Mouse (Mus musculus): Measurements from ENCODE around the gene Ythdf1.
A peak's percentile ranks its signal among the peaks of the same experiment; 100 is the strongest.

The Ythdf1 gene

DNA sequence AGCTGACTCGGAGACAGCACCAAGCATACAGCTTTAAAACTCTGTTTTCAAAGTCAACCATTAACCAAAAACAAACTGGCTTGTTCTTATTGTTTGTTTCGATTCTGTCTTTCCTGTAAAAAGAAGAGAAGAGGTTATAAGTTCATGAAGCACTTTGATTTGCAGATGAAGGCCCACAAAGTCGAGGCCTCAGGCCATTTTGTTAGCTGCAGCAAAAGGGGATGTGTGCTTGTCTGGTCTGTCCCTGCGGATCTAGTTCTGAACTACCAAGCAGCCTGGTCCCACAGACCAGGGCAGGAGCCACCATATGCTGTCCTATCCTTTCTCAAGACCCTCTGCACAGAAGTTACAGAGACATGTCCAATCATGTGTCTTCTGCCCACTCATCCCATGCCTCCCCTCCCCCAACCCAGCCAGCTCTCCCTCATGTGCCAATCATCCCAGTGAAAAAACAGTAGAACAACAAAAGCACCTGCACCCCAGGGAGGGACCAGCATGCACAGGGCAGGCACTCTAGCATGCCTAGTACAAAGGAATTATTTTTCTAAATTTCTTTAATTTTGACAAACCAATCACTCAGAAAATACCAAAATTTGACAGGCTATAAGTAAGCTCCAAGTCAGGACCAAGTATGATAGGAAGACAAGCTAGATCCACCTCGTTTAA lies 15.1 kb downstream of the Ythdf1 start:
- no peak for DNase-seq

DNA sequence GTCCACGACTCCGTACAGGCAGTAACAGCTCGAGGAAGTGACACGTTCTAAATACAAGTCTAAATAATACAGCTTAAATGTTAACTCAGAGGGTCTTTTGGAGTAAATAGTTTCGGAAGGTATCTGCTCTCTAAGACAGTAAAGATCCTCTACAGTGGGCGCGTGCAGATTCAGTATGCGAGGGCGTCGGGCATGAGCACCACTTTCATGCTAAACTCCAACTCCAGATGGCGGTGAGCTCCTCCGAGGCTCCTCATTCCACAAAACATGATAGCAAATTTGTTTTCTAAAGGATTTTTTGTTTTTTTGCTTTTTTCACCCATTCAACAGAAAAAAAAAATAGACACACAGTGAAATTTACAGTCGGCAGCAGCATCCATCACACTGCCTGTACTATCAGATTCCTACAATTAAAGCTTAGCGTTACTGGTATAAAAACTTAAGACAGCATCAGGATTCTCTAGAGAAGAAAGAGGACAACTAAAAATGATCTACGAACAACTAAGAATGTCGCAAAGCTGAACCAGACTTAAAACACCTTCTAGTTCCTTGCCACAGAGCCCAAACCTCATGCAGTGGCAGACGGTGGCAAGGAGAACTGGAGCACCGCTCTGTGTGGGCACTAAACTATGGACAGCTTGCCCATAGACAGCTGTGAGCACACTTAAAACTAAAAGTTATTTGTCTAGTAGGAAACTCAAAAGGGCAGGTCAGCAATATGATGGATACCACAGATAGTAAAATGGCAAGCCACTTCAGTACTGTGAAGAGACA lies 16.1 kb downstream of the Ythdf1 start:
- DNase-seq: no peak

DNA sequence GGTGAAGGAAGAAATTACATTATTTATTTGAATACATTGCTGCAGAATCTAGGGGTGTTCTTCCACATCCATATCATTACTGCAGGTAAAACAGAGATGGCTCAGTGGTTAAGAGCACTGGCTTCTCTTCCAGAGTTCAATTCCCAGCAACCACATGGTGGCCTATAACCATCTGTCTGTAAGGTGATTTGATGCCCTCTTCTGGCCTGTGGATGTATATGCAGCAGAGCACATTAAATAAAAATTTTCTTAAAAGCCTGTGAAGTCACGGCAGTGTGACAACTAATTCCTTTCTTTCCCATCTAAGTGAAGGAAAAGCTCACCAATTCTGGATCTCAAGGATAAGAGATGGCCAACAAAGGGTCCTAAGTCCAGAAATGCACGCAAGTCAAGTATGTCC lies 18.7 kb downstream of the Ythdf1 start:
- DNase-seq: peak in 1 of 2 experiments; percentile 10

DNA sequence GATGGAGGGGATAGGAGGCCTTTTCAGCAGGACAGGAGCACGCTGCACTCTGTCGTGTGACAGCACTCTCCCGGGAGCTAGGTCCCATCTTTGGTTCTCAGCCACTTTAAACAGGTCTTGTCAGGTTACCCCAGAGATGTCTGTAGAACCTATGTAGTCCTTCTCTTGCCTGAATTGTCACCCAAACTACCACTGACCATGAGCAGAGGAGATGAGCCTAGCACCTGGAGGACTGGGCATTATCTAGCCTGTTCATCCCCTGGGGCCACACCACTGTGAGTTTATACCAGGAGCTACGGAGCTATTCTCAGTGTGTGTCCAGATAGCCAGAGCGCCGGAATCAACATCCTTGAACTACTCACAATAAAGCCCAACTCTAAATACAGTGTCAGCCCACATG lies 22.9 kb downstream of the Ythdf1 start:
- no peak for DNase-seq

DNA sequence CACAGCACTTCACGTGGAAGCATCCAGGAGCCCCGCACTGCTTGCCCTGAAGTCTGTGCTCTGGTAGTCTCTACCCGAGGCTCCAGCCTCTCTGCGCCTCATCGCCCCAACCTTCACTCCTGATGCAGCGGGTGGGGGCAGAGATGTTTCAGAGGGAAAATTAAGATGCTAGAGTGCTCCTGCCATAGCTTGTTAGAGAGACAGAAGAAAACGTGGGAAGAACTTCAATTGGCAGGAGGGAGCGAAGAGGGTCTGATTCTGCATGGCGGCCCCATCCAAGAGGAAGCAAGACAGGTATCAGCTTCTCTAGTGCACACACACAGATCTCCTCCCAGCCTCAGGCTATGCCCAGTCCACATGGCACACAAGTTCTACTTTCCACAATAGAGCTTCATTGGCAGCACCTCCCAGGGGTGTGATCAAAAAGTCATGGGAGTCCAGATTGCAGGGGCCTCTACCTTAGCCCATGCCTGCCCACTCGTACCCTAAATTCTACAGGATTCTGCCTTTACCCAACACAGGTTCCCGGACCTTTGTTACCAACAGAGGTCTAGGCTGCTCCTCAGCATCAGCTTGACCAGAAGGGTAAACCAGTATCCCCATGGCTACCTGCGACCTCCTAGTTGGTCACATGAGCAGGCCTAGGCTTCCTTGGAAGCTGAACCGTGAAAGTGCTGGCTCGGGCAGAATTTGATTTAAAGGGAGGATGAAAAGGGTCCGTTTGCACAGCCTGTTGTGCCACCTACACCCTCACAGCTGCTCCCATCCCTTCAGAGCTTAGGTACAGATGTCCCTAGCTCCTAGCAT lies 23.7 kb downstream of the Ythdf1 start:
- DNase-seq: no peak

DNA sequence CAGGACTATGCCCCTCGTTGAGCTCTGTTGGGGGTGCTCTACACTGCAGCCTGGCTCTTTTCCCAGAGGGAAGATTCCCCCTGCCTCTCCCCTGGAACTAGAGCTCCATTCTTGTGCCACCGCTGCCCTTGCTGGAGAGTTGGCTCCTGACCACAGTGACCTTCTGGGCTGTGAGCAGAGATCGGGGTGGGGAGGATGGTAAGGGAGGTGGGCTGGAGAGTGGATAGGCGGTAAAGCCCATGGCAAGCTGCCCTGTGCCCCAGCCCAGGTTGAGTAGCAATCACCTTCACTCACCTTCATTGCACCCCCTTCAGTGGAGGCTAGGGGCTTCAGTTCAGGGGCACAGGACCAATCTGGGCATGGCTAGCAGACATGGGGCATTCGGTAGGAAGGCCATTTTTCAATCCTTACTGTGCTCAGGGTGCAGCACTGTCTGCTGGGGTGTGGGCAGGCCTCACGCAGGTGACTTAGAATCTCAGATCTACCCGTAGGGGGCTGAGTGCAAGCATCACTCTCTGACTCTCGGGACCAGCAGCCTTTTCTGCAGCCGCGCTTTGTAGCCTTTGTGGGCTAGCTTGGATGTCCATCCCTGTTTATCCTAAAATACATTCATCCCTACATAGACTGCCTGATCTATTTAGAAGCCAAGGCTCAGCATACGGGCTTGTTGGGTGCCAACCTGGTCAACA lies 24.8 kb downstream of the Ythdf1 start:
- DNase-seq: no peak

DNA sequence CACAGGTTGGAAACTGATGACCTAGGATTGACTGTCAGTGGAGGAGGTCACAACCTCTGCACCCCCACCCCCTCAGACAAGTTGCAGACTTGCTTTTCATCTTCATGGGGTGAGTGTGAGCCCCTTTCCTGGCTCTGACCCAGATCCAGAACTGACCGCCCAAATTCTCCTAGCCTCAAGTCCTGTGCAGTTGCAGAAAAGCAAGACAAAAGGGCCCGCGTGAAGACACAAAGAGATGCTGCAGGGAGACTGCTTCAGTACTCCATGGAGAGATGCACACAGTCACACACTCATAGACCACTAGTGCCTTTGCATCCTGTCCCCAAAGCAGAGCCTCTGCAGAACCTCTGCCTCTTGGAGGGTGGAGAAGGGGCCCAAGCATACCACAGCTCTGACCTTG lies 25.4 kb downstream of the Ythdf1 start:
- no peak for DNase-seq

DNA sequence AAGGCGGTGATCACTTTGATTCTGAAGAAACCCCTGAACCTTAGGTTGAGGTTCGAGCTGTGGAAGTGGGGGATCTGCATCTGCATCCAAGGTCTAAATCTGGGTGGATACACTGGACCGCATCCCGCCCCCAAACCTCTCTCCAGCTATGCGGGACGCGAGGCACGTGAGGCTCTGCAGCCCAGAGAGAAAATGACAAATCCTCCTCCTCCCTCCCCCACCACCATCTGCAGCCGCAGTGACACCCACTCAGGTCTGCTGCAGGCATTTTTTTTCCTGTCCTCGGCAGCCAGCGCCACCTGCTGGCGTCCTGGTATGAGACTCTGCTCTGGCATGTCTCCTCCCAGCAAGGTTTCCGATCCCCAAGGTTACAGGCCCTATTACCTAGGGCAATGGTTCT lies 26.0 kb downstream of the Ythdf1 start:
- DNase-seq: peak; percentile 79 to 84

DNA sequence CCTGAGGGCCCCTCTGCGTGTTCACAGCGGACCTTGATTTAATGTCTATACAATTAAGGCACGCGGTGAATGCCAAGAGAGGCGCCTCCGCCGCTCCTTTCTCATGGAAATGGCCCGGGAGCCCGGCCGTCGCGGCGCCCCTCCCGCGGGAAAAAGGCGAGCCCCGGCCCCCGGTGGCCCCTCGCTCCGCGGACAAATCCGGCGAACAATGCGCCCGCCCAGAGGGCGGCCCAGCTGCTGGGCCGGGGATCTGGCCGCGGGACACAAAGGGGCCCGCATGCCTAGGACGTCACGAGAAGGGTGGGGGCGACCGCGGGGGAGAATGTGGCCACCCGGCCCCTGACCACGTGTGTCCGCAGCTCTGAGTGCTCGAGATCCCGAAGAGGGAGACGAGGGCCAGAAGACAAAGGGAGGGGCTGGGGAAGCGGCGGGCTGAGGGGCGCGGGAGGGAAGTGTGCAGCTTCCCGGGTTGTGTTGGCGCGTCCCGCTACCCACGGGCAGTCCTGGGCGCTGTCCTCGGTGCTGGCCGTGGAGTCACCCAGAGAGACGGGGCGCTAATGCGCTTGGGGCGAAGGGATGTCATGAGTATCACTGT lies 26.6 kb downstream of the Ythdf1 start:
- DNase-seq: peak; percentile 83 to 85

DNA sequence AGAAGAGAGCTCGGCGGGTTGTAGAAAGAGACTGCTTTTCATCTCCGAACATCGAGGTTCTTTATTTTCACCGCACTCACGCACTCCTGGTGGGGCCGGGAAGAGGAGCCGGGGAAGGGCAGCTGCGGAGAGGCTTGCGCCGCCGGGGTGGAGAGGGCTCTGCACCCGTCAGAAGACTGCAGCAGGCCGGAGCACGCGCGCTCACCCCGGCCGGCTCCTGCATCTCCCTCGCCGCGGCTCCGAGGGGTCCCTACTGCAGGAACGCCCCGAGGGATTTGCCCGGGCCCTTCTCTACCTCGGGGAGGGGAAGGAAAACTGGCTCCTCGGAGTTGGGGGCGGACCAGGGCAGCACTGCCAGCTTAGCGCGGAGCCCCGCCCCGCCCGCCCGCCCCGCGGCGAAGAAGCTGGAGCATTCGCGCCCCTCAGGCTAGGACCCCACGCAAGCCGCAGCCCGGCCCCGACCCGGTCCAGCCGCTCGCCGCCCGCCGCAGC lies 27.2 kb downstream of the Ythdf1 start:
- DNase-seq: peak; percentile 10 to 22

DNA sequence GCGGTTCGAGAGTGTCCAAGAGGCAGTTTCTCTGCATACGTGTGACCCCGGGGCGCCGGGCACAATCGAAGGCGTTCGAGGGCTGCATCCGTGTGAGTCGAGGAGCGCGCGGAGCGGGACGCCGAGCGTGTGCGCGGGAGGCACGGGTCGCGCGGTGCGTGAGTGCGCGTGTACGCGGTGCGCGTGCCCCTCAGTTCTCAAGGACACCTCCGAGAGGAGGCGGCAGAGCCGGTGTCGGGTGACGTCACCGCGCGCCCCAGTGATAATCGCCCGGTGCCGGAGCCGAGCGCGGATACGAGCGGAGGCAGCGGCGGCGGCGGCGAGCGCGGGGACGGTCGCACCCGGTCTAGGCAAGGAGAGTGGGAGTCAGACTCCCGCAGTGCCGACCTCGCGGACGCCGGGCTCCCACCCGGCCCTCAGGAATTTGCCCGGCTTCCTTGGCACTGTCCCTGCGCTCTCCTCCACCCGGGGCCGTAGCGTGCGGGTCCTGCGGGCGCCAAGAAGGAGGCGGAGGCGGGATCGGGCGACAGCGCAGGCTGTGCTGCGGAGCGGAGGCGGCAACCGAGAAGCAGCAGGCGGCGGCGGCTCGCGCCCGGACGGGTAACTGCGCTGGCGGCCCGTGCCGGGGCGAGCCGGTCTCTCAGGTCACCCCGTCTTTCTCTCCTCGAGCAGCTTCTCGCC lies 27.8 kb downstream of the Ythdf1 start:
- peak; percentile 21 to 30 for DNase-seq

DNA sequence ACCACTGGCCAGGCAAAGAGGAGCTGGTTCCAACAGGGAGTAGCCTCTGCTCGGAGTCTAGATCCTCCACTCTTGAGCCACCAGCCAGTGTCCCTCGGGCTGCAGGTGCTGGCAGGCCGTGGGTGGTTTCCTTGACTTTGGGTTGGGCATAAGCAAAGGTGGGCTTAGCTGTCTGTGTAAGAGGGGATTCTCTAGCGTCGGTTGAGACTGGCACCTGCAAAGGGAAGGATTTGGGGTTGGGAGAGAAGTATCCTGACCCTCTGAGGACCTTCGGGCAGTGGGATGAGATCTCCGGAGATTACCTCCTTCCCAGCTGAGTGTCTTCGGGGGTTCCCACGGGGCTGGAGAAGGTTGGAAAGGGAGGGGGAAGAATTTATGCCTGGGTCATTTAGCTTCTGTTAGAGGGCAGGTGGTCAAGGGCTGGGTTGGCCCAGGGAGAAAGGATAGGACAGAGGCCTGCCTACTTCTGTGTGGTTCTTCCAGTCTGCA lies 28.9 kb downstream of the Ythdf1 start:
- no peak for DNase-seq

DNA sequence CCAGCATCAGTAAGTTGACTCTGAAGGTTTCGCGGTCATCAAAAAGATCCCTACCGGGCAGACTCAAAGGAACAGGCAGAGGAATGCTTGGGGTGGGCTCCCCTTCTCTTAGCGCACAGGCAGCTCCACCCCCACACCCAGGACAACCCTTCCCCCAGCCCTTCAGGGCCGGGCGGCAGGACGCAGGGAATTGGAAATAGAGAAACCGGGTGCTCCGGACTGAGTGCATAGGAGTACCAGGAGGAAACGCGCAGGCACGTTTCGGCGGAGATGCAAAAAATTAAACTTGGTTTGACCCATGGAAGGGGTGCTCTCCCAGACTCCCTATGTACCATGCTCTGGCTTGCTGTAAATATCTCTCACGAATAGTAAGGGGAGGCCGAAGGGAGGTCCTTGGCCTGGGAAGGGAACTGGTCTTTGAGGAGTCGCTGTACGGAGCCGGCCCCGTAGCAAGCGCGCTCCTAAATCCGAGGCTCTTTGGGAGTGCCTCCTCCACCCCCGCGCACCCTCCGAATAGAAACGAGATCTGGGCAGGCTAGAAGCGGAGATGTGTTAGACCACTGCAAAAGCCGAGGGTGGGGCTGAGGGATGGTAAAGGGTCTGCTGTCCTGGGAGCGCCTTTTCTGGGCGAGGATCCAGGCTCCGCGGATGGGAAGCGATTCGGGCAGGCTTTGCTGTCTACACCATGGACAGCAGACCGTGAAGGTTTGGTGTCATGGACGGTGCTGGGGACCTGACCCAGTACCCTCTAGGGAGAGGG lies 29.5 kb downstream of the Ythdf1 start:
- peak; percentile 5 for DNase-seq

DNA sequence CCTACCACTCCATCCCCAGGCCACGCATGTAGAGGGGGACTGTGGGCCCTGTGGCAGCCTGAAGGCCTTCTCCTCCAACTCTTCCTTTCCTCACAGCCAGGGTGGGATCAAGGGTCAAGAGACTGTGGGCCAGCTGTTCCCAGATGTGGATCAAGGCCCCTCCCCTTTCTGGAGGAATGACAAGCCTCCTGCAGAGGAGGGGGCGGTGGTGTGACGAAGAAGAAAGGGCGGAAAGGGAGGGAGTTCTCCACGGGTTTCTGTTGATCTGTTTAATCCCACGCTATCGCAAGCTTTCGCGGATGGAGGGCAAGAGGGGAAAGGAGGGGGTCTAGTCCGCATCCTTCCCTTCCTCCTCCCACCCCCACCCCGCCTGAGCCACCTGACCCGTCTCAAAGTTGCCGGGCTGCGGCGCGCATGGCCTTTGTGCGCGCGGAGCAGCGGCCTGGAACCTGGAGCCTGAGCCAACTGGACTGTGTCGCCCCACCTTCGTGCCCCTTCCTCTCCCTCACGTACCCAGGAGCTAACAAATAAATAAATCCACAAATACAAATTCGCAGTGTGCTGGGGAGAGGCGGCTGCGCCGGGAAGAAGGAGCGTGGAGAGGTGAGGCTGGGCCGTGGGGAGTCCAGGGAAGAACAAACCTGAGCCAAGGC lies 30.2 kb downstream of the Ythdf1 start:
- peak; percentile 12 to 18 for DNase-seq

DNA sequence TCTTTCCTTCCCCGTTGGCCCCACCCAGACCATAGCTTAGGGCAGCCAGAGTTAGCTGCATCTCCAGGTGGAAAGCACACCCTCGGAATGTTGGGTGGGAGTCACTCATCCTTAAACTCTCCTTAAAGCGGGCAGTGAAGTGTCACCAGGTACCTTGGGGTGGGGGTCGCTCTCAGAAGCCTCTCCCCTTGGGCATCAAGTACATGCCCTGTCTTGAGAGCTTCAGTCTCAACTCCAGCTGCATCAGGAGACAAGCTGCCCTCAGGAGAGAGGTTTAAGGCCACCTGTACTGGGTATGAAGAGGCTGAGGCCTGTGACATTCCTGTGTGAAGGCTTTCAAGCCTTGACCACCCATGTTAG lies 30.8 kb downstream of the Ythdf1 start:
- no peak for DNase-seq

DNA sequence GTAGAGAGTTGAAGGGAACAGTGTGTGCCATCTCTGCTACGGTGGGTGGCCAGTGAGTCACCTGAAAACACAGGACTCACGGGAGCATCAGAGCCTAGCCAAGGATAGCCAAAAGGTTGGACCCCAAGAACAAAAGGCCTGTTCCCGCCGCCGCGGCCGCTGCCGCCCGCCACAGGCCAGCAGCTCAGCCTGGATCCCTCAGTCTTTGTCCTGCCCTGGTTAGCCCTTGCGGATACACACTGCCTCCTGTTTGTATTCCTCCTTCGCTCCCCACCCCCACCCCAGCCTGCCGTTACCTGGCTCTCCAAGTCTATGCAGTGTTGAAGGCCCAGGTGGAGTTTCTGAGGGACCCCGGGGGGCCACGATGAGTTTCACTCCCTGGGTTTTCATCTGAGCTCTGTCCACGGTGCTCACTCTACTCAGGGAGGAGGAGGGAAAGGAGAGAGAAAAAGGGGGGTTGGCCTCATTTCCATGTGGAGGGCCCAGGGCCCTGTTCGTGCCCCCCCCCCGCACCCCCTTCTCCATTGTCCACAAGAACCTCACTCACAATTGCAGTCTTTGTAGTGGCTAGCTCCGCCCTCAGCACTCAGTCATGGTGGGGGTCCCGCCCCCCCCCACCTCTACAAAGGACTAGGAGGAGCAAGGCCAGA lies 31.4 kb downstream of the Ythdf1 start:
- DNase-seq: no peak

DNA sequence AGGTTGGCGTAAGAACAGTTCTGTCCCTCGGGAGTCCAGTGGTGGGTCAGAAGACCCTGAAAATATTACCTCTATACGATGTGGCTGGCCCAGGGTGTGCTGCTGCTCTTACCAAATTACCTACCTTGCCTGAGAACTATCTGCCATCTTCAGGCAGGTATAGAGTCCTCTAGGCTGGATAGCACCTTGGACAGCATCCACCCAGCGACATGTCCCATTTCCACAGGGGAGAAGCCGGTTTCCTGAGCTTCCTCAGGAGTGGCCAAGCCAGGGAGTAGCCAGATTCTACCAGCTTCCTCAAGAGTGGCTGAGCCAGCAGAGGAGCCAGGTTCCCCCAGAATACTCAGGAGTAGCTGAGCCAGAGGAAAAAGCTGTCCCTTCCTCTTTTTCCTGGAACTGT lies 35.5 kb downstream of the Ythdf1 start:
- peak; percentile 51 to 53 for DNase-seq

DNA sequence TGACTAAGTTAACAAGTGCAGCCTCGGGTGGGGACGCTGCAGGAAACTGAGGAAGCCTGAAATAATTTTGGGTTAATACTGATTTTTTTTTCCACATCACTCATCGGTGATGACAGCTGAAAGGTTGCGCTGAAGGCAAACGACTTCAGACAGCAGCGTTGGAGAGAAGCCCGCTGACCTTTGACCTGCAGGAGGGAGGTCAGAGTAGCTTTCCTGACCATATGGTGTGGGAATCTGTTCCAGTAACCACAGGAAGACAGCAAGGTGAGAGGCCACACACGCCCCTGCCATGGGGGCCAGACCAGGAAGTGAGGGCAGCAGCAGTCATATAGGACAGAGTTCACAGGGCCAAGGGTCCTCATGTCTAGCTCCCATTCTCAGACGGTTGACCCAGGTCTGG lies 39.5 kb downstream of the Ythdf1 start:
- peak; percentile 7 to 17 for DNase-seq

DNA sequence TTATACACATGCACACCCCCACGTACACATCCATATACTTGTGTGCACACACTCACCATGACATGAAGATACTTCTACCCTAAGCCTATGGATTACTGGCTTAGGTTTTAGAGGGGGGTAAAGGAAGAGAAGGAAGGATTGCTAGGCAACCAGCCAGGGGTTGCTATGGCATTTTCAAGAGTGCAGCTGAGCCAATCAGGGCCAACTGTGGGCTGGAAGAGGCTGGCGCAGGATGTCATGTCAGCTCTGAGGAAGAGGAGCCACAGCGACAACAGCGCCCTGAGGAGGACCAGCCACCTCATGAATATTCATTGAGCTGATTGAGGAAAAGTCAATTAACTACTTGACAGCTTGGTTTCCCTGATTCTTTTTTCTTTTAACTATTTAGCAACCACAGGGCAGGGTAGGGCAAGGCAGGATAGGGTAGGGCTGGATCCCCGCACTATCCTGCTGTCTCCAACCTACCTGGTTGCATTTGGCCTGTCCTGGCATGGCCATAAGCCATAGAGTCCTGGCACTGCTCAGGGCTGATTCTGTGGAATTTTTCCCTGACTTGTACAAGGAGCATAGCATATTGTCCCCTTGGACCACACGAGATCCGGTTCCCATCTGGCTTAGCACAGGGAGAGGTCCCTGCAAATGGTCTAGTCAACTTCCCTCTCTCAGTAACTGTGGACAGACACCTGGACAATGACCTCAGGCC lies 41.2 kb downstream of the Ythdf1 start:
- DNase-seq: no peak

All from kidney, postnatal 4 days (tissue).